Mouse (Mus musculus) olfactory bulb, adult 2 months (tissue): ENCODE measurements around the gene Gm17087. TPM values are rescaled to one million over a fixed set of nuclear protein-coding genes. Genes with fewer than 3 reads are reported as not detected.

ENCODE experiments used
- H3K27ac ChIP-seq: fragments of 200-500 bp; 2 replicates; pipeline ENCODE4 v1.5.1; 2012; ENCODE audit warnings: low read depth, low read length; ENCODE audit not compliant: insufficient read depth
- H3K4me1 ChIP-seq: fragments of 200-500 bp; 2 replicates; pipeline ENCODE4 v1.6.1; 2012; ENCODE audit warnings: low read length; ENCODE audit not compliant: control insufficient read depth, insufficient read depth
- H3K4me3 ChIP-seq: fragments of 200-500 bp; 2 replicates; pipeline ENCODE4 v1.5.1; 2012; ENCODE audit warnings: mild to moderate bottlenecking, low read depth, low read length, moderate library complexity; ENCODE audit not compliant: insufficient read depth
- CTCF ChIP-seq: fragments of 200-500 bp; IDR thresholded peaks from 2 replicates; pipeline ENCODE4 v1.5.1; 2012; ENCODE audit warnings: low read depth, mild to moderate bottlenecking, low read length, moderate library complexity; ENCODE audit not compliant: insufficient read depth
- POLR2A ChIP-seq: fragments of 200-500 bp; IDR thresholded peaks from 2 replicates; pipeline ENCODE4 v1.6.1; 2012; ENCODE audit warnings: mild to moderate bottlenecking, low read depth, low read length, moderate library complexity; ENCODE audit not compliant: insufficient read depth
- WGBS: fragments of 180-500 bp; shearing (Covaris S2); methylation state at CpG from one replicate; pipeline ENCODE4 v1.1.7; 2018; 5-methylcytosine and 5-hydroxymethylcytosine counted together
- polyA plus RNA-seq: library from polyadenylated mRNA; stranded (reverse); fragments of >200 nt; gene quantifications from 2 replicates; pipeline ENCODE4 v1.2.4, GENCODE M21; 2012; ENCODE audit warnings: low replicate concordance; ENCODE audit not compliant: missing spikeins, insufficient read depth, insufficient read length

Gm17087 gene
- polyA plus RNA-seq, 1 experiment: not detected

DNA sequence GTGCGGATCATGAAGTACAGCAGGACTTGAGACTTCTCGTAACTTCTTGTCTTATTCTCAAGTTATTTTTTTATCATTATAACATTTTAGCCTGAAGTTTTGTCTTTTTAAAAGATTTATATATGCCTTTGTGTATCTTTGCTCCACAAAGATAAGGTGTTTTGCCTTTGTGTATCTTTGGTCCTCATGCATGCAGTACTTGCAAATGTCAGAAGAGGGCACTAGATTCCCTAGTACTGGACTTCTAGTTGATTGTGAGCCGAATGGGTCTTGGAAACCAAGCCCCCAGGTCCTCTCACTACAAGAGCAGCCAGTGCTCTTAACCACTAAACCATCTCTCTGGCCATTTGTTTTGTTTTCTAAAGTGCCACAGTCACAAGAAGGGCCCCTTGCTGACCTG, 13.6 kb upstream of the Gm17087 start:
- Histone ChIP-seq H3K4me1 (peaks cover 7% of the 10 kb centered on the region), H3K4me3 (no peak overlapping the region), H3K27ac (no peak overlapping the region)
- 71% methylated on average over 3 of the region's 3 CpGs for WGBS
- no peak for TF ChIP-seq POLR2A
- TF ChIP-seq CTCF: no peak

DNA sequence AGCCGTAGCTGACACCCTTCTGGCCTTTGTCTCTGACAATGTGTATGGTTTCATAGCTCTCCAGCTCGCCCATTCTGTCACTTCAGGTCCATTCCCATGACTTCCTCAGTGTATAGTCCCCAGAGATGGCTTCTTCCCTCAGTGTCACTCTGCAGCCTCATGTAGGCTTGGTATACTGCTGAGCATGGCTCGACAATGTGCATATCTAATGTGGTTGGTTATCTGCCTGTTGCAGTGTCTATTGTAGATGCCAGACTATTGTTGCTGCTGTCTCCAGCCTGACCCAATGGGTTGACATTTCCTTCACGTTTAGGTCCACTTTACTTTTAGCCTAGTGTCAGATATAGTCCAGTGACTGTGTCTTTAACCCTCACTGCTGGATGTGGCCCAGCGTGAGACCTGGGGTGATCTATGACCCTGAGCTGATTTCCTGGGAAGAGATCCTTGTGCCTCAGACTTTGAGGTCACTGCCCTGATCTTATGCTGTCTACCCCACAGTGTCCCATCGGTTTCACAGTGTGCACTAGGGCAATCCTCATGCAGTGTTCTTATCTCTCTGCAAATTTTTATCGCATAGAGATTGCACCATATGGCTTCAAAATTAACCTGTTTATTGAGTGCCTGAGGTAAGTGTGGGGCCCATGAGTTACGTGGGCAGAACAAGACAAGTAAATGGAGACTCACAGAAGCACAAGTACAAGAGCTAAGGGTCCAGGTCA, 7.0 kb upstream of the Gm17087 start:
- no peak overlapping the region for H3K4me3 ChIP-seq
- 87% methylated on average over 8 of the region's 8 CpGs for WGBS
- TF ChIP-seq CTCF (no peak), POLR2A (no peak)
- no peak overlapping the region for H3K27ac ChIP-seq
- H3K4me1 ChIP-seq: no peaks in the 10 kb centered on the region; the same call in 1 of the 2 replicates

- WGBS: 69% methylated on average over 1 of the region's 1 CpGs
- Histone ChIP-seq H3K4me3 (no peak overlapping the region), H3K27ac (no peak overlapping the region), H3K4me1 (peaks cover 8% of the 10 kb centered on the region)
- TF ChIP-seq POLR2A (no peak), CTCF (no peak)
These were observed 3.9 kb downstream of the Gm17087 start for GRCm38 (mm10) chr17:8562886-8563280.

DNA sequence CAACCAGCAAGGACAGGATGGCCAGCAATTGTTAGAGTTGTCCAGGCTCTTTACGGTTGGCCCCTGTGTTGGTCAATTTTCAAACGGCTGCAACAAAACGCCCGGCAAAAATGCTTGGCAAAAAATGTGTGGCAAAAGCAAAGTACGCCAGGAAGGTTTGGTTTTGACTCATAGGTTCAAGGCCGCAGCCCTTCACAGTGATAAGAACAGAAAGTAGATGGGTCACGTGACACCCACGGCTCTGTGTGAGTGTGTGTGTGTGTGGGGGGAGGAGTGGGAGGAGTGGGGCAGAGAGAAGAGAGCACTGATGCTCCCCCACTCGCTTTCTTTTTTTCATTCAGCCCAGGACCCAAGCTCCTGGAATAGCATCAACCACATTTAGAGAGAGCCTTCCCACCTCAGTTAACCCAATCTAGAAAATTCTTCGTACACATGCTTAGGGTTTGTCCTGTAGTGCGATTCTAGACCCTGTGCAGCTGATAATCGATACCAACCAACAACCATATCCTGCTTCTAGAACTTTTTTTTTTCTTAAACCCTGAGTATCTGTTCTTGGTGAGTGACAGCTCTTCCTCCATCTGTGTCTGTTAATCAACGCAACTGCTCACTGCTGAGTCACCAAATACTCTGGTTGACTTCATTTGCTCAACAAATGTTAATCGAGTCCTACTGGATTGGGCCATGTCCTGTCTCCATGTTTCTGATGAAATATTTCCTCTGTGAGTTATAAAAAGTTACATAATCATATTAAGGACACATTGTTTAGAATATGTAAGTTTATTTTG, 4.5 kb downstream of the Gm17087 start:
- no peak overlapping the region for H3K27ac ChIP-seq
- no peak overlapping the region for H3K4me3 ChIP-seq
- peaks cover 8% of the 10 kb centered on the region for H3K4me1 ChIP-seq
- TF ChIP-seq POLR2A: no peak
- no peak for TF ChIP-seq CTCF
- WGBS: 75% methylated on average over 14 of the region's 14 CpGs

GRCm38 (mm10) chr17:8557926-8558325, 8.8 kb downstream of the Gm17087 start:
- no peak overlapping the region for H3K27ac ChIP-seq
- TF ChIP-seq CTCF: no peak
- TF ChIP-seq POLR2A: no peak
- H3K4me3 ChIP-seq: no peak overlapping the region
- H3K4me1 ChIP-seq: peaks cover 5% of the 10 kb centered on the region; the same call in 1 of the 2 replicates
- WGBS: 87% methylated on average over 8 of the region's 8 CpGs

GRCm38 (mm10) chr17:8556223-8556622, 10.5 kb downstream of the Gm17087 start:
- no peaks in the 10 kb centered on the region for H3K4me1 ChIP-seq
- no peak overlapping the region for H3K4me3 ChIP-seq
- TF ChIP-seq POLR2A: no peak
- no peak overlapping the region for H3K27ac ChIP-seq
- 80% methylated on average over 6 of the region's 6 CpGs for WGBS

DNA sequence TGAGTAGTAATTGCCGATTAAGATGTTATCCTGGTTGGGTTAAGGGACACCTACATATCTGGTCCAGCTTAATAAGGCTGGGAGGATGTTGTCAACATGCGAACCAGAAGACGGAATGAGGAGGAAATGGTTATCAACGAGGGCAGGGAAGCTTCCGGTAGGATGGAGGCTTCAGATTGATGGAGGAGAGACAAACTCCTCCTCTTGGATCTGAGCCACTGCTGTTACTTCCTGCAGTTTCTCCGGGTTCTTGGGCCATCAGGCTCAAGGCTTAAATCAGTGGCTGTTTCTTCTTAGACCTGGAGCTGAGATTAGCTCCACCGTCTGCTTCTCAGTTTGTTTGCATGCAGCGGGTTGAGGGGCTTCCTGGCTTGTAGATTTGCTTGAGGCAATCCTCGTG, 11.0 kb downstream of the Gm17087 start:
- WGBS: 79% methylated on average over 9 of the region's 9 CpGs
- TF ChIP-seq CTCF: no peak
- no peak for TF ChIP-seq POLR2A
- Histone ChIP-seq H3K4me1 (peaks cover 3% of the 10 kb centered on the region; the same call in 1 of the 2 replicates), H3K27ac (no peak overlapping the region), H3K4me3 (no peak overlapping the region)

DNA sequence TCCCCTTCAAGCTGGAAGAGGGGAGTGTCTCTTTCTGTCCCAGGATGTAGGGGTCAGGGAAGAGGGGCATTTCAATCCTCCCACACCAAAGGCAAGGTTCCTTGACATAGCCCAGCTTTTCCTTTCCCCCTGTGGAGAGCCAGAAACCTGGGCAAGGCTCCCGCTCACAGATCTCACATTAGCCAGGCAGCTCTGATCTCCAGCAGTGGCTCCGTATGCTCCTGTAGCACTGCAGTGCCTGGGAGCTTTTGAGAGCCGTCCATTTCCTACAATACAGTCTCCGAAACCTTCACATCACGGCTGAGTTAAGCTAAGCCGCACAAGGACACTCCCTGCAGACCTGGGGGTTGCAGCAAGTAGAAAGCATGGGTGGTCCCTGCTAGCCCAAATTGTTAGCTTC, 12.5 kb downstream of the Gm17087 start:
- no peak overlapping the region for H3K4me3 ChIP-seq
- TF ChIP-seq CTCF (no peak), POLR2A (no peak)
- WGBS: 86% methylated on average over 6 of the region's 6 CpGs
- H3K4me1 ChIP-seq: peaks cover 3% of the 10 kb centered on the region; the same call in 1 of the 2 replicates
- H3K27ac ChIP-seq: no peak overlapping the region

GRCm38 (mm10) chr17:8553601-8554000, 13.1 kb downstream of the Gm17087 start:
- H3K27ac ChIP-seq: no peak overlapping the region
- WGBS: 77% methylated on average over 3 of the region's 3 CpGs
- H3K4me1 ChIP-seq: peaks cover 3% of the 10 kb centered on the region; the same call in 1 of the 2 replicates
- TF ChIP-seq CTCF: no peak
- TF ChIP-seq POLR2A: no peak
- no peak overlapping the region for H3K4me3 ChIP-seq
